Mouse (Mus musculus) left cerebral cortex, adult 2 months (tissue): Measurements from ENCODE around the gene Mpig6b. TPM values are rescaled to one million over a fixed set of nuclear protein-coding genes. Genes with fewer than 3 reads are reported as not detected.

Experiments
- DNase-seq, 2 experiments: peaks; one replicate each; pipeline ENCODE4 v3.0.0; 2021 to 2022; ENCODE audit warnings: low spot score in 2 of 2, mixed read lengths in 1 of 2; ENCODE audit errors: extremely low spot score in 1 of 2
- H3K27ac ChIP-seq: fragments of 200-600 bp; 2 replicates; pipeline ENCODE4 v1.8.1; 2022
- H3K4me3 ChIP-seq: fragments of 200-600 bp; 2 replicates; pipeline ENCODE4 v1.8.1; 2022
- CTCF ChIP-seq: fragments of 200-600 bp; IDR thresholded peaks from 2 replicates; pipeline ENCODE4 v1.8.1; 2022; ENCODE audit warnings: antibody characterized with exemption, mild to moderate bottlenecking, moderate library complexity
- intact Hi-C: fragments of 180-260 bp; cut with DNase I; formaldehyde crosslinking; loops from one replicate; pipeline ENCODE4 v1.15.1; 2025
- total RNA-seq, 2 experiments: library from RNA; stranded (reverse); gene quantifications; 2 replicates each; pipeline ENCODE4 v1.2.3; 2021

Mpig6b gene
- total RNA-seq, 2 experiments from 2014 or later = not detected

DNA sequence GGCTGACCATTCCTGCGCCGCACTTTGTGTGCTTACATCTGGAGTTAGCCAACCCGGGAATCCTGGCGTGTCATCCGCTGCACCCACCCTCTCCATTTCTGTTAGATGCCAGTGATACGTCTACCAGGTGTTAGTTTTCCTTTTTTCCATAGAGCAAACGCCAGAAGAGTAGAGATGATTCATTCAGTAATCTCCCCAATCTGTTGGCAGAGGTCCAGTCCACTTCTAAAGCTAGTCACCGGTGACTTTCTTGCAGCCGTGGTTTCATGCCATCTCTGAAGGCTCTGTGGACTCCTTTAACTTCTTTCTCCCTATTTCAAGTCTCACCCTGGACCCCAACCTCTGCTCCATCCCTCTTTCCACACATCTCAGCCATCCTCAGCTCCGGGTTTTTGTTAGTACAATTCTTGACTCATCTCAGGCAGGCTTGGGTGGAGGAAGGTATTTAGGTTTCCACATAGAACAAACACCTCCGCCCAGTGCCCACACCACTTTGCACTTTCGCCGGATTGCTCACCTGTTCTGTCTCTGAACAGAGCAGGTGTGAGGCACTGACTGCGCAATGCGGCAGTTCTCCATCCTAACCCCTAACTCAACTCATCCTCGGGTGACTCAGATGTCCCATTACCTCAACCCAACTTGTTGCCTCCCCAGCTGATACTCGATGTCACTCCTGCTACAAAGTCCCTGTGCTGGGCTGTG lies 2.4 kb upstream of the Mpig6b start:
- intact Hi-C loops = no loop called here
- no peak for DNase-seq
- no peak overlapping the region for H3K27ac ChIP-seq
- TF ChIP-seq CTCF = no peak
- H3K4me3 ChIP-seq = no peak overlapping the region

GRCm38 (mm10) chr17:35064951-35065947 lies 735 bp downstream of the Mpig6b start, which contains the start of gene Ly6g6c:
Gene Ly6g6c, plus strand, starts transcription at chr17:35065388.
- DNase-seq = no peak
- TF ChIP-seq CTCF = no peak
- Histone ChIP-seq H3K27ac (no peak within 1 kb of the TSS), H3K4me3 (no peak within 1 kb of the TSS)
- intact Hi-C loops = no loop called here

- intact Hi-C loops = no loop called here
- H3K27ac ChIP-seq = no peak overlapping the region
- no peak for TF ChIP-seq CTCF
- no peak overlapping the region for H3K4me3 ChIP-seq
- no peak for DNase-seq
These were observed 1.6 kb downstream of the Mpig6b start for GRCm38 (mm10) chr17:35064378-35064877.

- no peak for TF ChIP-seq CTCF
- intact Hi-C loops = no loop called here
- DNase-seq = no peak
- Histone ChIP-seq H3K27ac (no peak overlapping the region), H3K4me3 (no peak overlapping the region)
These were observed 2.5 kb downstream of the Mpig6b start for GRCm38 (mm10) chr17:35063466-35063865.

DNA sequence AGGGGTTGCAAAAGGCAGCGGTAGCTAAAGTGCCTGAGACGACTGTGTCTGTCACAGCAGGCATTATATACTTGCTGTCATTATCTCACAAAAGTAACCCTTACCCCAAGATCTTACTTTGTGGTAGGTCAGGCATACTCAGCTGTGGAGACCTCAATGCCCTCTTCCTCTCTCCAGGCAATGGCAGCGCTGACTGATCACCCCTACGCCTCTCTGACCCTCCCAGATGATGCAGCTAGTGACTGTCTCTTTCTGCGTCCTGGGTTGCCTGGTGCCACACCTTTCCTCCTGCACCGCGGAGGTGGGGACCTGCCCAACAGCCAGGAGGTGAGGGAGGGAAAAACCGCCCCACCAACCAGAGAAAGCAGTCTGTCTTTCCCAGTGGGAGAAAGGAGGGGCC lies 4.7 kb downstream of the Mpig6b start:
- no peak overlapping the region for H3K4me3 ChIP-seq
- intact Hi-C loops = no loop called here
- H3K27ac ChIP-seq = no peak overlapping the region
- no peak for TF ChIP-seq CTCF
- DNase-seq = no peak

DNA sequence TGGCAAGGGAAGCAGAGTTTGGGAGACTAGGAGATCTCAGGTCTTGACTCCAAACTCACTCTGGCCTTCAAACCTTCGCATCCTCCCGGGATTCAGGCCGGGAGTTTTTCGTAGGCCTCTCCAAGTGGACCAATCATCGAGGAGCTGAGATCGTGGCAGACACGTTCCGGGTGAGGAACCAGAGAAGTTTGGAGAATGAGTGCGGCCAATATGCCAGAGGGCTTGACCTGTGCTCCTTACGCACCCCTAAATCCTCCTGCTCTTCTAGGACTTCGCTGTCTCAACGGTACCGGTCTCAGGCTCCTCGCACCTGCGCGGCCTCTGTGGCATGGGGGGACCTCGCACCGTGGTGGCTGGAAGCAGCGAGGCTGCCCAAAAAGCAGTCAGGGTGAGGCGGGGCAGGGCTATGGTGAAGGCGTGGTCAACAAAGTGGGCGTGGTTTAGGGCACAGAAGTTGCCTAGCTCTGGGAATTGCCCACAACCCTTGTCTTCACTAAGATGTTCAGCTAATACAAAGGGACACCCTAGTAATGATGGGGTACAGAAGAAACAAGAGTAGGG lies 5.2 kb downstream of the Mpig6b start:
- intact Hi-C loops = no loop called here
- no peak for DNase-seq
- no peak overlapping the region for H3K4me3 ChIP-seq
- H3K27ac ChIP-seq = no peak overlapping the region
- TF ChIP-seq CTCF = no peak

DNA sequence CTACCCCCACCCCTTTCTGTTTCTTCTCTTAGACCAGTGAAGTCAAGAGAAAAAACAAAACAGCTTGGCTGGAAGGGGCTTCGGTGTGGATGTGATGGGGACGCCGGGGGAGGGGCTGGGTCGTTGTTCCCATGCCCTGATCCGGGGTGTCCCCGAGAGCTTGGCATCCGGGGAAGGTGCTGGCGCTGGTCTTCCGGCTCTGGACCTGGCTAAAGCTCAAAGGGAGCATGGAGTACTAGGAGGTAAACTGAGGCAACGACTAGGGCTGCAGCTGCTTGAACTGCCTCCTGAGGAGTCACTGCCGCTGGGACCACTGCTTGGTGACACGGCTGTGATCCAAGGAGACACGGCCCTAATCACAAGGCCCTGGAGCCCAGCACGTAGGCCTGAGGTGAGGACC lies 5.9 kb downstream of the Mpig6b start:
- Histone ChIP-seq H3K4me3 (peak overlapping the region; percentile 65), H3K27ac (no peak overlapping the region)
- TF ChIP-seq CTCF = no peak
- intact Hi-C loops = no loop called here
- no peak for DNase-seq

GRCm38 (mm10) chr17:35058911-35059892 lies 6.8 kb downstream of the Mpig6b start, which contains the start of gene Ddah2:
Gene Ddah2, plus strand, starts transcription at chr17:35059035.
- peak; percentile 69 for DNase-seq
- Histone ChIP-seq H3K4me3 (peak within 1 kb of the TSS; percentile 65), H3K27ac (peak within 1 kb of the TSS; percentile 71)
- peak; percentile 70 for TF ChIP-seq CTCF
- intact Hi-C loops = loop anchor here (1.0 kb wide), 1 partner anchor 38 kb away; no protein-coding TSS in a partner anchor

DNA sequence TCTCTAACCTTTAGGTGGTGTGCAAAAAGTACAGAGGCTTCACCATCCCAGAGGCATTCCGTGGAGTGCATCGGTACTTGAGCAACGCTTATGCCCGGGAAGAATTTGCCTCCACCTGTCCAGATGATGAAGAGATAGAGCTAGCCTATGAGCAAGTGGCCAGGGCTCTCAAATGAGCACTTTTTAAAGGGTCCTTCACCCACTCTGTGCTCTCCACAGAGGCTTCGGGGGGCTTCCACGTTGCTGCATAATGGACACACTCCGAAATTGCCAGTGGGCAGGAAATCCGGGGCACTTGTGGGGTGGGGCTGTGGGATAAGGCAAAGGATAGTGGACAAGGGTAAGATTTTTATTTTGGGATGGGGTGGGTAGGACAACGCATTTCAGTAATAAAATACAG lies 7.7 kb downstream of the Mpig6b start:
- no peak for TF ChIP-seq CTCF
- H3K27ac ChIP-seq = no peak overlapping the region
- intact Hi-C loops = no loop called here
- DNase-seq = no peak
- H3K4me3 ChIP-seq = no peak overlapping the region

GRCm38 (mm10) chr17:35057090-35057489 lies 8.9 kb downstream of the Mpig6b start:
- no peak overlapping the region for H3K27ac ChIP-seq
- intact Hi-C loops = no loop called here
- no peak for TF ChIP-seq CTCF
- no peak overlapping the region for H3K4me3 ChIP-seq
- DNase-seq = no peak
